Mouse (Mus musculus) hindbrain, embryonic 15.5 days (tissue): ENCODE measurements around the gene Crtap. TPM values are rescaled to one million over a fixed set of nuclear protein-coding genes. Genes with fewer than 3 reads are reported as not detected.

Experiments
- ATAC-seq: fragments of 200-750 bp; cut with Nextera tagmentation; 2 replicates; pipeline ENCODE4 v1.8.0; 2017; ENCODE audit warnings: low read depth, moderate number of reproducible peaks, moderate TSS enrichment; ENCODE audit not compliant: low FRiP score
- H3K27ac ChIP-seq: fragments of 300-500 bp; sonication (generic); replicated peaks from 2 replicates; pipeline ENCODE4 v1.5.1; 2015; ENCODE audit warnings: mild to moderate bottlenecking, inconsistent platforms
- H3K27me3 ChIP-seq: fragments of 300-500 bp; sonication (generic); 2 replicates; pipeline ENCODE4 v1.6.1; 2015; ENCODE audit warnings: control low read depth, inconsistent platforms
- H3K36me3 ChIP-seq: fragments of 300-500 bp; sonication (generic); 2 replicates; pipeline ENCODE4 v1.6.1; 2015; ENCODE audit warnings: control low read depth, inconsistent platforms
- H3K4me1 ChIP-seq: fragments of 300-500 bp; sonication (generic); replicated peaks from 2 replicates; pipeline ENCODE4 v1.6.1; 2015; ENCODE audit warnings: control low read depth, inconsistent platforms
- H3K4me2 ChIP-seq: fragments of 300-500 bp; sonication (generic); 2 replicates; pipeline ENCODE4 v1.6.1; 2015; ENCODE audit warnings: moderate library complexity, mild to moderate bottlenecking, inconsistent platforms
- H3K4me3 ChIP-seq: fragments of 300-500 bp; sonication (generic); 2 replicates; pipeline ENCODE4 v1.5.1; 2015; ENCODE audit warnings: mild to moderate bottlenecking, inconsistent platforms
- H3K9ac ChIP-seq: fragments of 300-500 bp; sonication (generic); 2 replicates; pipeline ENCODE4 v1.6.1; 2015; ENCODE audit warnings: inconsistent platforms
- H3K9me3 ChIP-seq: fragments of 300-500 bp; sonication (generic); 2 replicates; pipeline ENCODE4 v1.6.1; 2016; ENCODE audit warnings: control low read depth, inconsistent platforms
- WGBS: fragments of 180-500 bp; shearing (Covaris S2); methylation state at CpG from one replicate; pipeline ENCODE4 v1.1.7; 2015; 5-methylcytosine and 5-hydroxymethylcytosine counted together
- polyA plus RNA-seq: library from polyadenylated mRNA; unstranded; fragments of >200 nt; fragmentation: Nextera tagmentation; extraction: Ambion mirVana; gene quantifications from 2 replicates; pipeline ENCODE4 v1.2.1, GENCODE M21; 2015

Crtap gene
- polyA plus RNA-seq = 31.3 and 32.0 TPM in 2 replicates

DNA sequence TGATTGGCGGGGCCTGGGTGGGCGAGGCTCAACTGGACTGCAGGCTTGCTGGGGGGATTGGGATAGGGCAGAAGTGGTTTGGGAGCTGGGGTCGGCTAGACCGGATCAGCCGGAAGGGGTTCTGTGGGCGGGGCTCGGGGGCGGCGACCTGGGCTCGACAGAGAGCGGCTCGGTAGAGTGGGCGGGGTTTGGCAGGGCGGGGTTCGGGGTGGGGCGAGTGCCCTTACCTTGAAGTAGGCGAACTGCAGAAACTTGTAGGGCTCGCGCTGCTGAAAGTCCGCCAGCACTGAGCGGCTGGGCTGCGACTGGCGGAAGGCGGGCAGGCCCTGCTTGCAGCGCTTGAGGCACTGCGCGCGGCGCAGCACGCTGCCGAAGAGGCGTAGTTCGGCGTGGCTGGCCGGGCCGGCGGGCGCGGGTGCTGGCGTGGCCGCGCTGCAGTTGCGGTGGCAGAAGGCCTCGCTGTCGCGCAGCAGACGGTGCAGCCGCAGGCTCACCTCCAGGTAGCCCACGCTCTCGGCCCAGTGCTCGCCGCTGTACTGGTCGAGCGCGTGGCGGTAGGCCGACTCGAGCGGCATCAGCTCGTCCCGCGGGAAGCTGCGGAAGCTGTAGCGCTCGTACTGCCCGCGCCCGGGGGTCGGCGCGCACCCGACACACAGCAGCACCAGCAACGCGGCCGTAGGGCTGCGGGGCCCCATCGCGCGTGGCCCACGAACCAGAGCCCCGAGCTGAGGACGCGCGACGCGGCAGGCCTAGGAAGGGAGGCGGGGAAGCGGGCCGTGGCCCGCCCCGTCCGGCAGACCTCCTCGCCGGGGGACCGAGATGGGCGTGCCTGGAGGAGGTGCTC, at the start of gene Crtap:
Crtap (minus strand) TSS at position 771 of the 844 bp plus-strand sequence.
- Histone ChIP-seq H3K27me3 (no peaks in the 10 kb centered on the region), H3K27ac (peak within 1 kb of the TSS; percentile 72), H3K36me3 (no peaks in the 10 kb centered on the region), H3K4me3 (peak within 1 kb of the TSS; percentile 79), H3K4me1 (peaks cover 13% of the 10 kb centered on the region), H3K9ac (peak within 1 kb of the TSS; percentile 82), H3K9me3 (no peaks in the 10 kb centered on the region), H3K4me2 (peak within 1 kb of the TSS; percentile 94)
- under 1% methylated on average over 95 of the region's 96 CpGs for WGBS
- peak; percentile 77 for ATAC-seq

DNA sequence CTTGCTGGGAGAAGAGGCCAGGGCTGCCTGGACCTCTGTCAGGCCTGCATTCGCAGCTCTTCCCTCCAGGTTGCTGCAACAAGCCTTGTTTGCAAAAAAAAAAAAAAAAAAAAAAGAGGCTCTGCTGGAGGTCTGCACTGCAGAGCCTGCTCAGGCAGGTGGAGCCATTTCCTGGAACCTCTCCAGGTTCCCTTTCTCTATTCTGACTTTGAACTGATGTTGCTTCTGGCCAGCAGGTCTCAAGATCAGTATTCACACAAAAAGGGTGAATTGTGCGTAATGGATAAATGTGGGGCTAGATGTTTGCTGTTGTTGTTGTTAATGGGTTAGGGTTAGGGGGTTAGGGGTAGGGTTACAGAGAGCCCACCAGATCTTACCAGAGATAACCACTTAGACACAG, 45.2 kb upstream of the Crtap start:
- WGBS = 67% methylated on average over 2 of the region's 2 CpGs
- H3K27ac ChIP-seq = no peak overlapping the region
- peaks cover 5% of the 10 kb centered on the region; the same call in 1 of the 2 replicates for H3K9me3 ChIP-seq
- no peak overlapping the region for H3K4me2 ChIP-seq
- no peaks in the 10 kb centered on the region for H3K27me3 ChIP-seq
- H3K36me3 ChIP-seq = peaks cover 15% of the 10 kb centered on the region; the same call in 1 of the 2 replicates
- H3K4me1 ChIP-seq = no peaks in the 10 kb centered on the region
- ATAC-seq = no peak
- no peak overlapping the region for H3K4me3 ChIP-seq
- H3K9ac ChIP-seq = no peak overlapping the region

DNA sequence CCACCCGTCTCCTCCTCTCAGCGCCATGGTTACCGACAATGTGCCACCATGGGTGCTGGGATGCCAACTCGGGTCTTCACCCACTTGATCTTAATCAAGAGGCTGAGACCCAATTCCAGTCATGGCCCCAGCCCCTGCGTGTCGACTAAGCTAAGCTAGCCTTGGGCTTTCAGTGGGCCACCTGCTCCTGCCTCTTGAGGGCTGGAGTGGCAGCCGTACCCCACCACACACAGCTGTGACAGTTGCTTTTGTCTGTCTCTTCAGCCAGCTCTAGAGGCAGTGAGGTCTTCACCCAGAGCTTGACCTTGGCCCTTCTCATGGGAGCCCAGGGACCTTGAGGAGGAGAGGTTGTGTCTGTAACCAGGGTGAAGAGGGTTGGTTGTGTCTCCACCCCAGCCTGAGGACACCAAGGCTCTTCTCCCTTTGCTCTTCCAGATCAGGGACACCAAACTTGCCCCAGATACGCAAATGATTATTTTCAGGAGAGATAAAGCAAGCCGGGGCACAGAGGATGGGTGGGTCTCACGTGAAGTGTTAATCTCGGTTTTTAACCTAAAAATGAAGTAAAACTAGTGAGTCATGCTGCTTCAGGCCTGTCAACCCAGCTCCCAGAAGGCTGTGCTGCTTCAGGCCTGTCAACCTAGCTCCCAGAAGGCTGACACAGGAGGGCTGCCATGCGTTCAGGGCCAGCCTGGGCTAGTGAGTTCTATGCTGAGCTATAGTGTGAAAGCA, 37.8 kb upstream of the Crtap start:
- Histone ChIP-seq H3K4me1 (no peaks in the 10 kb centered on the region), H3K4me2 (no peak overlapping the region), H3K9ac (no peak overlapping the region), H3K4me3 (no peak overlapping the region), H3K27ac (no peak overlapping the region), H3K36me3 (peaks cover 14% of the 10 kb centered on the region), H3K27me3 (no peaks in the 10 kb centered on the region), H3K9me3 (no peaks in the 10 kb centered on the region)
- 81% methylated on average over 12 of the region's 12 CpGs for WGBS
- ATAC-seq = no peak

DNA sequence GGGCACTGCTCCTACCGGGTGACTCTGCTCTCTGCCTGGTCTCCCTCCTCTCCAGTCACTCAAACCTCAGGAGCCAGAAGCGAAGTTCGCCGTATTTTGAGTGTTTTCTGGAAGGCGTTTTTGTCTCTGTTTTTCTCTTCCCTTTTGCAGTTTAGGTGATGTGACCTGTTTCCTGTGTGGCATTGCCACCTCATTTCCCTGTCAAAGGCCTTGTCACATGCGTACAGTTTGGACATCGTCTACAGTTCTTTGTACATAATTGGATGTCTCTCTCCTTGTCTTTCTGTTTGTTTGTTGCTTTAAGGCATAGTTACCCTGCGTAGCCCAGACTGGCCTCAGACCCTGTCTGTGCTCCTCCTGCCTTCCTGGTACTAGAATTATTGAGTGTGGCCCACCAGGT, 37.0 kb upstream of the Crtap start:
- Histone ChIP-seq H3K27ac (no peak overlapping the region), H3K4me1 (no peaks in the 10 kb centered on the region), H3K4me2 (no peak overlapping the region), H3K36me3 (peaks cover 14% of the 10 kb centered on the region), H3K9ac (no peak overlapping the region), H3K4me3 (no peak overlapping the region), H3K9me3 (no peaks in the 10 kb centered on the region), H3K27me3 (no peaks in the 10 kb centered on the region)
- no peak for ATAC-seq
- whole genome bisulfite sequencing = 92% methylated on average over 8 of the region's 8 CpGs

DNA sequence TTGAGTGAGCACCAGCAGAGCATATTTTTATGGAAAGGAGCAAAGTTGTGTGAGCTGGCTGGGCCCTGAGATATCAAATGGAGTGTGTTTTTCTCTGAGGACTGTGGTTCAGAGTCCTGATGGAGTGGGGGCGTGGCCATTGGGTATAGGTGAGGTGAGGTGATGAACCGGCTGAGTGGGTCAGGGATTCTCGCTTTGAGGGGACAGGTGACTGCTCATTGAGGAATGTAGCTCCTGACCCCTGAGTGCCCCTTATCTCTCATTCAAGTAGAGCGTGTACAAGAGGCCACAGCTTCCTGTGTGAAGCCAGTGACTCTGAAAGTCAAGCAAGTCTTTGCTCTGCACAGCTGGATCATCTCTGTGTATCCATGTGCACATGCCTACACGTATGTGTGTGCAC, 35.7 kb upstream of the Crtap start:
- H3K4me3 ChIP-seq = no peak overlapping the region
- no peaks in the 10 kb centered on the region for H3K27me3 ChIP-seq

DNA sequence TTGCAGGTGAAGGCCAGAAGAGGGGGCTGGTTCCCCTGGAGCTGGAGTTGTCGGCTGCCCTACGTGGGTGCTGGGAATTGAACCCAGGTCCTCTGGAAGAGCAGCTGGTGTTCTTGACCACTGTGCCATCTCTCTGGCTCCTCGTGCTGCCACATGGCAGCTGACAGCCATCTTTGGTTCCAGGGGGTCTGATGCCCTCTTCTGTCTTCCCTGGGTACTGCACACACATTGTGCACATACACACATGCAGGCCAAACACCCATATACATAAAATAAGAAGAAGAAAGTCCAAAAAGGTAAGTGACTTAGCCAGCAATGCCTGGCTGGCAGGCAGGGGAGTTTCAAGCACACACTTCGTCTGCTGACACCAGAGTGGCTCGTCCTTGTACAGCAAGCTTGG, 35.1 kb upstream of the Crtap start:
- no peak overlapping the region for H3K4me3 ChIP-seq
- H3K36me3 ChIP-seq = peaks cover 13% of the 10 kb centered on the region
- no peaks in the 10 kb centered on the region for H3K4me1 ChIP-seq
- no peaks in the 10 kb centered on the region for H3K27me3 ChIP-seq
- no peak overlapping the region for H3K4me2 ChIP-seq
- no peak overlapping the region for H3K27ac ChIP-seq
- no peak overlapping the region for H3K9ac ChIP-seq
- ATAC-seq = no peak
- no peaks in the 10 kb centered on the region for H3K9me3 ChIP-seq
- 98% methylated on average over 5 of the region's 5 CpGs for WGBS

More for the DNA sequence above, 35.7 kb upstream of the Crtap start:
- WGBS = 97% methylated on average over 5 of the region's 5 CpGs
- ATAC-seq = no peak
- no peaks in the 10 kb centered on the region for H3K4me1 ChIP-seq
- no peak overlapping the region for H3K4me2 ChIP-seq
- H3K9me3 ChIP-seq = no peaks in the 10 kb centered on the region
- H3K9ac ChIP-seq = no peak overlapping the region
- peaks cover 14% of the 10 kb centered on the region for H3K36me3 ChIP-seq
- H3K27ac ChIP-seq = no peak overlapping the region

DNA sequence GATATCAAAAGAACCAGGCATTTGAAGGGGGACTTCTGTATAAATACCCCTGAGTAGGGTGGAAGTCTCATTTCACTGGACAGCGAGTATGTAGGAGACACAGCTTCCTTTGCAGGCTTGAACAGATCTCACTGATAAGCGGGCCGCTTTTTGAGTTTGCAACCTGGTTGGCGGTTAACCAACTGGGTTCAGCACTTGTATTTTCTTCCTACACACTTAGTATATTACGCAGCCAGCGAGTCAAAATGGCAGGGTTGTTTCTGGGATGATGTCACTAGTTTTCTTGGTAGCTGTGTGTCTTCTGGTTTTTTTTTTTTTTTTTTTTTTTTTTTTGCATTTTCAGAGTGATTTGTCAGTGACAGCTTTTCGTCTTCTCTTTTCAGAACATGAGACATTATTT, 31.3 kb upstream of the Crtap start:
- no peak overlapping the region for H3K27ac ChIP-seq
- ATAC-seq = no peak
- WGBS = 95% methylated on average over 7 of the region's 7 CpGs
- H3K27me3 ChIP-seq = no peaks in the 10 kb centered on the region
- no peak overlapping the region for H3K4me3 ChIP-seq
- no peak overlapping the region for H3K9ac ChIP-seq
- H3K36me3 ChIP-seq = peaks cover 11% of the 10 kb centered on the region
- no peaks in the 10 kb centered on the region for H3K4me1 ChIP-seq
- no peaks in the 10 kb centered on the region for H3K9me3 ChIP-seq
- no peak overlapping the region for H3K4me2 ChIP-seq

DNA sequence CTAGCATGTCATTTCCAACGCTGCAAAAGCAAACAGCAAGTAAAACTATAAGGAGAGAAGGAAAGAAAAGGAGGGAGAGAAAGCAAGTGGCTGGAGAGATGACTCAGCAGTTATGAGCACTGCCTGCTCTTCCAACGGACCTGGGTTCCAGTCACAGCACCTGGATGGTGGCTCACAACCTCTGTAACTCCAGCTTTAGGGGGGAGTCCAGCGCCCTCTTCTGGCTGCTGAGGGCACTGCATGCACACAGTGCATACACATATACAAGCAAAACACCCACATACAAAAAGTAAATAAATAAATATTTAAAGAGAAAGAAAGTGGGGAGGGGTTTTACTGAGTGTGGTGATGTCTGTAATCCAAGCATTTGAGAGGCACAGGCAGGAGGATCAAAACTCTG, 30.6 kb upstream of the Crtap start:
- H3K4me1 ChIP-seq = no peaks in the 10 kb centered on the region
- H3K9ac ChIP-seq = no peak overlapping the region
- peaks cover 8% of the 10 kb centered on the region for H3K36me3 ChIP-seq
- H3K27ac ChIP-seq = no peak overlapping the region
- no peaks in the 10 kb centered on the region for H3K9me3 ChIP-seq
- no peak for ATAC-seq
- 69% methylated on average over 3 of the region's 3 CpGs for WGBS
- H3K4me2 ChIP-seq = no peak overlapping the region
- H3K4me3 ChIP-seq = no peak overlapping the region
- H3K27me3 ChIP-seq = no peaks in the 10 kb centered on the region

DNA sequence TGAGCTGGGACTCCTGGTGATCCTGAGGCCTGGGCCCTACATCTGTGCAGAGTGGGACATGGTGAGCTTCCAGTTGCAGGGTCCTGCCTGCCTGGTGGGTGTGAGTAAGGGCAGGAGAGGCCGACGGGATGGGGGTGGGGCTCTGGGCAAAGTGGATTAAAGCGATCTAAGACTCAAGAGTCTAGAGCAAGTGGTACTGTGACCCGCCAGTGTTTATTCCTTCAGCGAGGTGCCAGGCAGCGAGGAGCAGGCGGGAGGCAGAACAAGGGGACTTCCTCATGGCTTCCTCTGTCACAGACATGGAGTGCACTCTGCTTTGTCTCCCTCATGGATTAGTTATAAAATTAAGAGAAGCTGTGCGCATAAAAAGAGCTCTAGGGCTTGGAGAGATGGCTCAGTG, 30.0 kb upstream of the Crtap start:
- no peak for ATAC-seq
- H3K4me3 ChIP-seq = no peak overlapping the region
- no peak overlapping the region for H3K9ac ChIP-seq
- no peak overlapping the region for H3K27ac ChIP-seq
- H3K36me3 ChIP-seq = peaks cover 2% of the 10 kb centered on the region
- no peaks in the 10 kb centered on the region for H3K9me3 ChIP-seq
- 84% methylated on average over 8 of the region's 8 CpGs for WGBS
- no peak overlapping the region for H3K4me2 ChIP-seq
- no peaks in the 10 kb centered on the region for H3K27me3 ChIP-seq
- H3K4me1 ChIP-seq = no peaks in the 10 kb centered on the region

DNA sequence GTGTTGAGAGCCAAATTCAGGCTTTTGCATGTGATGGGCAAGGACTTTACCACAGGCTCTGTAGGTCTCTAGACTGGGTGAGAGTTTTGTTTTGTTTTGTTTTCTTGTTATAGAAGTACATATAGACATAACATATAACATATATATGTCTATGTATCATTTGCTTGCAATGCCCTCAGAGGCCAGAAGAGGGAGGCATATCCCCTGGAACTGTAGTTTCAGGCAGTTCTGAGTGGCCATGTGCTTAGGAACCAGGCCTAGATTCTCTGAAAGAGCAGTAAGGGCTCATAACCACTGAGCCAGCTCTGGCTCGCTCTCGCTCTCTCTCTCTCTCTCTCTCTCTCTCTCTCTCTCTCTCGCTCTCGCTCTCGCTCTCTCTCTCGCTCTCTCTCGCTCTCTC, 27.7 kb upstream of the Crtap start:
- WGBS = 78% methylated on average over 7 of the region's 7 CpGs
- Histone ChIP-seq H3K9me3 (no peaks in the 10 kb centered on the region), H3K4me2 (no peak overlapping the region), H3K27ac (no peak overlapping the region), H3K36me3 (no peaks in the 10 kb centered on the region), H3K9ac (no peak overlapping the region), H3K4me3 (no peak overlapping the region), H3K4me1 (no peaks in the 10 kb centered on the region), H3K27me3 (no peaks in the 10 kb centered on the region)
- no peak for ATAC-seq

DNA sequence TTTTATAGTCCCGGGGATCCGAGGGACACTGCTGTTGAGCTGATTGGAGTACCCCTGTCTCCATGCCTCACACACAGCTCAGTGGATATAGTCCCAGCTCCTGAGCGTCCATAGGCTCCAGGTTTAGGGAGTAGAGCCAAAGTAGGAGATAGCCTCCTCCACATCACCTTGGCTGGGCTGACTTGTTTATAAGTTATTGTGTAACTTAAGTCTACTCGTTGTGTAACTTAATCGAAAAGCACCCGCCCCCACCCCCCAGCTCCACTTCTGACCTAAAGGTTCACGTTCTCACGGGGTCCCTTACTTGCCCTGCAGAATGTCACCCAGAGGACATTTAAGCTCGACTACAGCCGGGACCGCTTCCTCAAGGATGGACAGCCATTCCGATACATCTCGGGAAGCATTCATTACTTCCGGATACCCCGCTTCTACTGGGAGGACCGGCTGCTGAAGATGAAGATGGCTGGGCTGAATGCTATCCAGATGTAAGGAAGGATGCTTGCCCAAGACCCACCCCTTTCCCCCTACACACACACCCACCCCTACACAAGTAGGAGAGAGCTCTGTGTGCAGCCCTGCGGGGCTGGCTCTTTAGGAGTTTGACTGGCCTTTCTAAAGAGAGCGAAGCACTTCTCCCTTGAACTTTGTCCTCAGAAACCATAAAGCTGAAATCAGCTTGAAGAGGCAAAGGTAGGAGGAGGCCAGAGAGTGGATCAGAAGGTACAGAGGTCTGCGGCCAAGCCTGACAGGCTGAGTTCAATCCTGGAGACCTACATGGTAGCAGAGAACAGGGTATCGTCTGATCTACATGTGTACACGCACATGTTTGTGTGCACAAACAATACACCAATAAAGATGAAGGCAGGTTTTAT, 26.4 kb upstream of the Crtap start:
- no peak for ATAC-seq
- no peaks in the 10 kb centered on the region for H3K9me3 ChIP-seq
- H3K9ac ChIP-seq = no peak overlapping the region
- H3K4me3 ChIP-seq = no peak overlapping the region
- 94% methylated on average over 21 of the region's 21 CpGs for WGBS
- H3K4me1 ChIP-seq = no peaks in the 10 kb centered on the region
- no peaks in the 10 kb centered on the region for H3K36me3 ChIP-seq
- H3K4me2 ChIP-seq = no peak overlapping the region
- H3K27me3 ChIP-seq = no peaks in the 10 kb centered on the region
- H3K27ac ChIP-seq = no peak overlapping the region

DNA sequence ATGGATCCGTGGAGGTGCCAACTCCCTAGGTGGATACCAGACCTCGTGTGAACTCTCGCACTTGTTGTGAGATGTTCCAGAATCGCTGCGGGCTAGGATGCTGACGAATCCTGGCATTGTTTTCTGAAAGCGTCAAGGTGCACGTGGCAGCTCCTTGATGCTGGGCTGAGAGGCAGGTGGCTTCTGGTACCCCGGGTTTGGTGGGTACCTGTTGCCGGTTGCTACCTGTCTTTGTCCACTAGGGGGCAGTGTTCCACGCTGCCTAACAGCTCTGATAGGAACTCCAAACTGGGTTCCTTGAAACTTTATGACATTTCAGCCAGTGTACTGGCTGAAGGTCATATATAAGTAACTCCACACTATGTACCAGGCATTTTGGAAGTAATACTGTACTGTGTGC, 25.2 kb upstream of the Crtap start:
- 30% methylated on average over 11 of the region's 11 CpGs for WGBS
- Histone ChIP-seq H3K4me2 (no peak overlapping the region), H3K27me3 (no peaks in the 10 kb centered on the region), H3K4me3 (no peak overlapping the region), H3K27ac (no peak overlapping the region), H3K9ac (no peak overlapping the region), H3K4me1 (no peaks in the 10 kb centered on the region), H3K36me3 (peaks cover under 1% of the 10 kb centered on the region; the same call in 1 of the 2 replicates), H3K9me3 (no peaks in the 10 kb centered on the region)
- no peak for ATAC-seq
